Mouse (Mus musculus) midbrain, embryonic 13.5 days (tissue): Measurements from ENCODE around the gene Ptpre. TPM values are rescaled to one million over a fixed set of nuclear protein-coding genes. Genes with fewer than 3 reads are reported as not detected.
"Not testable (repeated sequence)": the region's sequence is repeated elsewhere in the genome, so short reads cannot be mapped to it uniquely, and the experiment has no call there.

Experiments
- ATAC-seq: fragments of 200-750 bp; cut with Nextera tagmentation; 2 replicates; pipeline ENCODE4 v1.8.0; 2017; ENCODE audit warnings: mild to moderate bottlenecking, moderate TSS enrichment, moderate library complexity
- H3K27ac ChIP-seq: fragments of 300-500 bp; sonication (generic); 2 replicates; pipeline ENCODE4 v1.5.1; 2015; ENCODE audit warnings: inconsistent platforms, mild to moderate bottlenecking, moderate library complexity
- H3K27me3 ChIP-seq: fragments of 300-500 bp; sonication (generic); 2 replicates; pipeline ENCODE4 v1.6.1; 2015; ENCODE audit warnings: mild to moderate bottlenecking, inconsistent platforms
- H3K36me3 ChIP-seq: fragments of 300-500 bp; sonication (generic); 2 replicates; pipeline ENCODE4 v1.6.1; 2015; ENCODE audit warnings: mild to moderate bottlenecking, inconsistent platforms
- H3K4me1 ChIP-seq: fragments of 300-500 bp; sonication (generic); replicated peaks from 2 replicates; pipeline ENCODE4 v1.6.1; 2015; ENCODE audit warnings: inconsistent platforms
- H3K4me2 ChIP-seq: fragments of 300-500 bp; sonication (generic); replicated peaks from 2 replicates; pipeline ENCODE4 v1.6.1; 2015; ENCODE audit warnings: moderate library complexity, mild to moderate bottlenecking, inconsistent platforms
- H3K4me3 ChIP-seq: fragments of 300-500 bp; sonication (generic); replicated peaks from 2 replicates; pipeline ENCODE4 v1.5.1; 2015; ENCODE audit warnings: mild to moderate bottlenecking, inconsistent platforms
- H3K9ac ChIP-seq: fragments of 300-500 bp; sonication (generic); replicated peaks from 2 replicates; pipeline ENCODE4 v1.6.1; 2015; ENCODE audit warnings: mild to moderate bottlenecking, inconsistent platforms
- H3K9me3 ChIP-seq: fragments of 300-500 bp; sonication (generic); 2 replicates; pipeline ENCODE4 v1.6.1; 2016; ENCODE audit warnings: mild to moderate bottlenecking, inconsistent platforms
- WGBS: fragments of 180-500 bp; shearing (Covaris S2); methylation state at CpG from one replicate; pipeline ENCODE4 v1.1.7; 2015; 5-methylcytosine and 5-hydroxymethylcytosine counted together
- polyA plus RNA-seq: library from polyadenylated mRNA; unstranded; fragments of >200 nt; fragmentation: Nextera tagmentation; extraction: Ambion mirVana; gene quantifications from 2 replicates; pipeline ENCODE4 v1.2.1, GENCODE M21; 2015

Gene Ptpre
- polyA plus RNA-seq, 1 experiment from 2014 or later: 3.7 TPM

GRCm38 (mm10) chr7:135613380-135613779 lies 76.1 kb downstream of the Ptpre start:
- WGBS: 95% methylated on average over 3 of the region's 3 CpGs
- Histone ChIP-seq H3K9ac (no peak overlapping the region), H3K9me3 (no peaks in the 10 kb centered on the region), H3K27ac (no peak overlapping the region), H3K36me3 (no peaks in the 10 kb centered on the region), H3K27me3 (no peaks in the 10 kb centered on the region), H3K4me1 (peaks cover 44% of the 10 kb centered on the region), H3K4me3 (no peak overlapping the region), H3K4me2 (no peak overlapping the region)
- ATAC-seq: no peak

- no peak for ATAC-seq
- Histone ChIP-seq H3K36me3 (no peaks in the 10 kb centered on the region), H3K27me3 (no peaks in the 10 kb centered on the region), H3K9ac (no peak overlapping the region), H3K4me1 (peaks cover 44% of the 10 kb centered on the region), H3K27ac (0 out of 2 replicates have a peak overlapping the region, but pooled peaks have one; percentile 41), H3K4me2 (no peak overlapping the region), H3K9me3 (no peaks in the 10 kb centered on the region), H3K4me3 (no peak overlapping the region)
- WGBS: 62% methylated on average over 8 of the region's 8 CpGs
Observed at GRCm38 (mm10) chr7:135614892-135615291, 77.6 kb downstream of the Ptpre start.

GRCm38 (mm10) chr7:135616479-135616878 lies 79.2 kb downstream of the Ptpre start:
- not testable (repeated sequence) for H3K36me3 ChIP-seq, H3K9me3 ChIP-seq, H3K4me3 ChIP-seq, ATAC-seq, H3K27ac ChIP-seq, H3K9ac ChIP-seq, H3K27me3 ChIP-seq, H3K4me2 ChIP-seq
- H3K4me1 ChIP-seq: peaks cover 43% of the 10 kb centered on the region

- ATAC-seq: peak; percentile 65
- Histone ChIP-seq H3K4me1 (peaks cover 40% of the 10 kb centered on the region), H3K27me3 (no peaks in the 10 kb centered on the region), H3K4me2 (peak overlapping the region; percentile 21; the same call in 1 of the 2 replicates), H3K36me3 (no peaks in the 10 kb centered on the region), H3K4me3 (no peak overlapping the region), H3K9ac (no peak overlapping the region), H3K27ac (peak overlapping the region; percentile 83), H3K9me3 (no peaks in the 10 kb centered on the region)
- WGBS: 40% methylated on average over 11 of the region's 11 CpGs
Observed at GRCm38 (mm10) chr7:135617776-135618175, 80.5 kb downstream of the Ptpre start.

- H3K4me3 ChIP-seq: no peak overlapping the region
- H3K4me1 ChIP-seq: peaks cover 32% of the 10 kb centered on the region
- ATAC-seq: no peak
- H3K4me2 ChIP-seq: no peak overlapping the region
- H3K27ac ChIP-seq: no peak overlapping the region; the same call in 1 of the 2 replicates
- no peaks in the 10 kb centered on the region for H3K9me3 ChIP-seq
- WGBS: 66% methylated on average over 6 of the region's 6 CpGs
- no peaks in the 10 kb centered on the region for H3K36me3 ChIP-seq
- no peaks in the 10 kb centered on the region for H3K27me3 ChIP-seq
- H3K9ac ChIP-seq: no peak overlapping the region
Observed at GRCm38 (mm10) chr7:135621649-135622048, 84.4 kb downstream of the Ptpre start.

GRCm38 (mm10) chr7:135622241-135622640 lies 85.0 kb downstream of the Ptpre start:
- no peak for ATAC-seq
- H3K9ac ChIP-seq: no peak overlapping the region
- H3K4me1 ChIP-seq: peaks cover 31% of the 10 kb centered on the region
- H3K27me3 ChIP-seq: no peaks in the 10 kb centered on the region
- no peak overlapping the region for H3K4me3 ChIP-seq
- no peaks in the 10 kb centered on the region for H3K36me3 ChIP-seq
- no peak overlapping the region for H3K4me2 ChIP-seq
- no peaks in the 10 kb centered on the region for H3K9me3 ChIP-seq
- H3K27ac ChIP-seq: no peak overlapping the region

- no peak for ATAC-seq
- H3K9ac ChIP-seq: no peak overlapping the region
- H3K9me3 ChIP-seq: no peaks in the 10 kb centered on the region
- WGBS: 76% methylated on average over 3 of the region's 3 CpGs
- no peak overlapping the region for H3K4me3 ChIP-seq
- H3K36me3 ChIP-seq: no peaks in the 10 kb centered on the region
- no peak overlapping the region for H3K27ac ChIP-seq
- H3K4me2 ChIP-seq: no peak overlapping the region
- H3K4me1 ChIP-seq: peaks cover 17% of the 10 kb centered on the region
- no peaks in the 10 kb centered on the region for H3K27me3 ChIP-seq
Observed at GRCm38 (mm10) chr7:135624854-135625253, 87.6 kb downstream of the Ptpre start.

- H3K4me3 ChIP-seq: no peak overlapping the region
- no peaks in the 10 kb centered on the region for H3K36me3 ChIP-seq
- WGBS: 83% methylated on average over 7 of the region's 7 CpGs
- no peaks in the 10 kb centered on the region for H3K27me3 ChIP-seq
- no peak overlapping the region for H3K4me2 ChIP-seq
- no peak overlapping the region for H3K27ac ChIP-seq
- peaks cover 14% of the 10 kb centered on the region for H3K4me1 ChIP-seq
- no peak for ATAC-seq
- H3K9me3 ChIP-seq: no peaks in the 10 kb centered on the region
- H3K9ac ChIP-seq: no peak overlapping the region
Observed at GRCm38 (mm10) chr7:135628363-135628762, 91.1 kb downstream of the Ptpre start.

- ATAC-seq: no peak
- WGBS: 61% methylated on average over 9 of the region's 9 CpGs
Observed at GRCm38 (mm10) chr7:135629019-135629418, 91.7 kb downstream of the Ptpre start.

GRCm38 (mm10) chr7:135631776-135632552 lies 94.7 kb downstream of the Ptpre start:
- Histone ChIP-seq H3K4me1 (peaks cover 31% of the 10 kb centered on the region), H3K4me3 (no peak overlapping the region), H3K27me3 (no peaks in the 10 kb centered on the region), H3K4me2 (no peak overlapping the region), H3K27ac (no peak overlapping the region), H3K36me3 (no peaks in the 10 kb centered on the region), H3K9me3 (no peaks in the 10 kb centered on the region), H3K9ac (no peak overlapping the region)
- 55% methylated on average over 8 of the region's 8 CpGs for WGBS
- peak; percentile 31; the same call in 1 of the 2 replicates for ATAC-seq

More at GRCm38 (mm10) chr7:135629019-135629418, 91.7 kb downstream of the Ptpre start:
- Histone ChIP-seq H3K9ac (no peak overlapping the region), H3K36me3 (no peaks in the 10 kb centered on the region), H3K27ac (no peak overlapping the region), H3K27me3 (no peaks in the 10 kb centered on the region), H3K9me3 (no peaks in the 10 kb centered on the region), H3K4me2 (no peak overlapping the region), H3K4me1 (peaks cover 17% of the 10 kb centered on the region), H3K4me3 (no peak overlapping the region)

GRCm38 (mm10) chr7:135632716-135633258 lies 95.5 kb downstream of the Ptpre start:
- H3K4me1 ChIP-seq: peaks cover 31% of the 10 kb centered on the region
- WGBS: 84% methylated on average over 7 of the region's 7 CpGs

GRCm38 (mm10) chr7:135634851-135635624 lies 97.8 kb downstream of the Ptpre start:
- H3K9me3 ChIP-seq: no peaks in the 10 kb centered on the region
- H3K27me3 ChIP-seq: 0 out of 2 replicates have a peak, but pooled peaks cover 2% of the 10 kb centered on the region
- H3K4me1 ChIP-seq: peaks cover 23% of the 10 kb centered on the region
- WGBS: 42% methylated on average over 16 of the region's 16 CpGs
- ATAC-seq: 0 out of 2 replicates have a peak, but pooled peaks have one; percentile 31
- no peak overlapping the region for H3K4me2 ChIP-seq
- no peak overlapping the region for H3K9ac ChIP-seq
- H3K27ac ChIP-seq: no peak overlapping the region
- no peaks in the 10 kb centered on the region for H3K36me3 ChIP-seq
- H3K4me3 ChIP-seq: no peak overlapping the region

More at GRCm38 (mm10) chr7:135632716-135633258, 95.5 kb downstream of the Ptpre start:
- Histone ChIP-seq H3K36me3 (no peaks in the 10 kb centered on the region), H3K27me3 (no peaks in the 10 kb centered on the region), H3K9ac (no peak overlapping the region), H3K4me2 (no peak overlapping the region), H3K9me3 (no peaks in the 10 kb centered on the region), H3K4me3 (no peak overlapping the region), H3K27ac (no peak overlapping the region)
- ATAC-seq: no peak
